Mouse (Mus musculus): ENCODE data around the gene Pram1. TPM values are rescaled to one million over a fixed set of nuclear protein-coding genes. Genes with fewer than 3 reads are reported as not detected.

Pram1 gene
- total RNA-seq, 2 experiments from 2014 or later: 0.47 TPM; not detected in 1

- intact Hi-C loops (cut with DNase I): no loop called here
- DNase-seq: no peak
These were observed 12.1 kb downstream of the Pram1 start for GRCm38 (mm10) chr17:33649781-33650475.

- no peak for DNase-seq
- intact Hi-C loops (cut with DNase I): no loop called here
These were observed 29.0 kb downstream of the Pram1 start for GRCm38 (mm10) chr17:33666813-33667212.

- intact Hi-C loops (cut with DNase I): no loop called here
- DNase-seq: no peak
These were observed 31.8 kb downstream of the Pram1 start for GRCm38 (mm10) chr17:33669681-33670080.

- no peak for DNase-seq
- intact Hi-C loops (cut with DNase I): no loop called here
These were observed 36.0 kb downstream of the Pram1 start for GRCm38 (mm10) chr17:33673837-33674236.

GRCm38 (mm10) chr17:33675452-33675851 lies 37.6 kb downstream of the Pram1 start:
- DNase-seq: peak; percentile 18 to 27
- intact Hi-C loops (cut with DNase I): no loop called here

- intact Hi-C loops (cut with DNase I): no loop called here
- DNase-seq: no peak
These were observed 38.2 kb downstream of the Pram1 start for GRCm38 (mm10) chr17:33676086-33676485.

- intact Hi-C loops (cut with DNase I): no loop called here
- DNase-seq: no peak
These were observed 40.9 kb downstream of the Pram1 start for GRCm38 (mm10) chr17:33678771-33679170.

GRCm38 (mm10) chr17:33681767-33682166 lies 43.9 kb downstream of the Pram1 start:
- DNase-seq: no peak

GRCm38 (mm10) chr17:33684671-33685231 lies 46.9 kb downstream of the Pram1 start:
- DNase-seq: peak; percentile 71 to 74
- intact Hi-C loops (cut with DNase I): loop anchor here (2.0 to 10.0 kb wide), 2 partner anchors 34 to 440 kb away; partner anchors contain the start of genes Brd2 and March2

More at GRCm38 (mm10) chr17:33681767-33682166, 43.9 kb downstream of the Pram1 start:
- intact Hi-C loops (cut with DNase I): loop anchor here (10.0 kb wide), 1 partner anchor 443 kb away; the partner anchor contains the start of gene Brd2

- intact Hi-C loops (cut with DNase I): loop anchor here (2.0 to 10.0 kb wide), 2 partner anchors 34 to 440 kb away; partner anchors contain the start of genes Brd2 and March2
- DNase-seq: peak; percentile 99
These were observed 47.4 kb downstream of the Pram1 start for GRCm38 (mm10) chr17:33685249-33685653.

- intact Hi-C loops (cut with DNase I): loop anchor here (10.0 kb wide), 1 partner anchor 438 kb away; the partner anchor contains the start of gene Brd2
- DNase-seq: no peak
These were observed 48.9 kb downstream of the Pram1 start, which contains the start of gene Hnrnpm for GRCm38 (mm10) chr17:33686760-33687159. Gene Hnrnpm, minus strand, starts transcription at chr17:33686860.

Other genes with a start within 250 kb of the Pram1 start
- gene Zfp101, start 243.4 kb upstream of the Pram1 start, total RNA-seq (2021): 1 to 10 TPM; 6.6 to 6.8 TPM
- gene Actl9, start 205.2 kb upstream of the Pram1 start, total RNA-seq (2021): not detected
- gene Adamts10, start 113.9 kb upstream of the Pram1 start, total RNA-seq (2021): 10 to 100 TPM; 37.3 to 37.4 TPM
- gene Myo1f, start 82.3 kb upstream of the Pram1 start, total RNA-seq (2021): 1 to 10 TPM; 1.3 to 2.2 TPM
- gene Zfp414, start 9.0 kb upstream of the Pram1 start, total RNA-seq (2021): 10 to 100 TPM; 18.9 to 19.8 TPM
- 100 to 1,000 TPM; 127 to 144 TPM for gene Hnrnpm, start 48.8 kb downstream of the Pram1 start, total RNA-seq (2021)
- 100 to 1,000 TPM; 120 to 121 TPM for gene March2, start 80.6 kb downstream of the Pram1 start, total RNA-seq (2021)
- gene Rab11b, start 122.5 kb downstream of the Pram1 start, total RNA-seq (2021): 100 to 1,000 TPM; 343 to 349 TPM
- gene Angptl4, start 143.8 kb downstream of the Pram1 start, total RNA-seq (2021): 100 to 1,000 TPM in 1 of 2 experiments, 10 to 100 TPM in 1; 34.9 to 119 TPM
- 10 to 100 TPM; 78.7 to 84.2 TPM for gene Kank3, start 172.5 kb downstream of the Pram1 start, total RNA-seq (2021)
- 1,000 to 10,000 TPM; 1,002 to 1,034 TPM for gene Rps28, start 186.5 kb downstream of the Pram1 start, total RNA-seq (2021)
- 100 to 1,000 TPM; 499 to 513 TPM for gene Ndufa7, start 186.5 kb downstream of the Pram1 start, total RNA-seq (2021)
- 10 to 100 TPM; 19.7 to 22.9 TPM for gene Cd320, start 205.0 kb downstream of the Pram1 start, total RNA-seq (2021)
- gene Gm7029, start 235.8 kb downstream of the Pram1 start, total RNA-seq (2021): not detected